In the genomic region with DNA sequence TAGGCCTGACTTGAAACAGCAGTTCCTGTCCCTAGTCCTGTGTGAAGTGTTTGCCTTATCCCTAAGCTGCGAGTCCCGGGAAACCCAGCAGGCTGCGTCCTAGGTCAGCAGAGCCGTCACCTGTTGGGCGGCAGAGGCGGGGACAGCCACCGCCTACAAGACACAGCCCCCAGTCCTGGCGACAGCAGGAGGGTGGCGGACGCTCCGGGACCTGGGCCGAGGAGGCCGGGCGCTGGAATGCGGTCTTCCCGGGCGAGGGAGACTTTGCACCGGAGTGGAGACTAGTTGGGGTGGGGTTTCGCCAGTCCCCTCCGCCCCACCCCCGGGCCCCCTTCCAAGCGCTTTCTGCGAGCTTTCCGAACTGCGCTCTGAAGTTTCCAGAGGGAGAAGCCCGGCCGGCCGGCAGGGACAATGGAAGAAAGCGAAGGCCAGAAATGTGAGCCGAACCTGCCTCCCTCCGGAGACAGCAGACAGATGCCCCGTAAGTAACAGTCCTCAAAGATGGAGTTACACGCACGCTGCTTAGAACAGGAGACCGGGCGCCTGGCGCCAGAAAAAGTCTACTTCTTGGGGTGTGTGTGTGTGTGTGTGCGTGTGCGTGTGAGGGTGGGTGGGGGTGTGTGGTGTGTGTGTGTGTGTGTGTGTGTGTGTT, we compare ENCODE assay signal across 8 mouse cellular contexts.
A peak's percentile ranks its signal among the peaks of the same experiment; 100 is the strongest.
DNase-seq lines count a peak whose midpoint lies in the region; ATAC-seq lines count a peak whose summit lies in the region.

No protein-coding gene starts in this region.

- peak; percentile 81 for ATAC-seq in forebrain, embryonic 12.5 days (ENCODE audit: low FRiP score)
- peak; percentile 83 for ATAC-seq in limb, embryonic 11.5 days (ENCODE audit: insufficient number of reproducible peaks, low FRiP score, low TSS enrichment, low read depth)
- peak; percentile 68 for ATAC-seq in midbrain, embryonic 14.5 days (ENCODE audit: low FRiP score, low TSS enrichment)

- H3K27me3 ChIP-seq in forebrain, embryonic 12.5 days: no peaks in the 10 kb centered on the region
- no peaks in the 10 kb centered on the region for H3K27me3 ChIP-seq in limb, embryonic 11.5 days (ENCODE audit: control insufficient read depth, insufficient read depth, low read length)
- peaks cover 21% of the 10 kb centered on the region; the same call in 1 of the 2 replicates for H3K27me3 ChIP-seq in midbrain, embryonic 14.5 days (ENCODE audit: control insufficient read depth, insufficient read depth, low read length)

- intact Hi-C loops in heart, postnatal 25 days (cut with DNase I): loop anchor here (2.0 to 10.0 kb wide), 3 partner anchors 95 to 255 kb away; no protein-coding TSS in a partner anchor

- under 1% methylated on average over 39 of the region's 39 CpGs for WGBS in forebrain, embryonic 12.5 days
- under 1% methylated on average over 39 of the region's 39 CpGs for WGBS in limb, embryonic 11.5 days
- WGBS in midbrain, embryonic 14.5 days: under 1% methylated on average over 39 of the region's 39 CpGs

- peak overlapping the region; percentile 71 for H3K9ac ChIP-seq in forebrain, embryonic 12.5 days
- H3K9ac ChIP-seq in limb, embryonic 11.5 days (ENCODE audit: low read length): peak overlapping the region; percentile 78
- peak overlapping the region; percentile 49; the same call in 1 of the 2 replicates for H3K9ac ChIP-seq in midbrain, embryonic 14.5 days (replicated peaks; ENCODE audit: low read length)

- peak overlapping the region; percentile 67 for H3K27ac ChIP-seq in forebrain, embryonic 12.5 days
- no peak overlapping the region for H3K27ac ChIP-seq in limb, embryonic 11.5 days (replicated peaks; ENCODE audit: low read depth, low read length)
- H3K27ac ChIP-seq in midbrain, embryonic 14.5 days (replicated peaks; ENCODE audit: low read depth, low read length): no peak overlapping the region

- peak overlapping the region; percentile 53 for H3K4me3 ChIP-seq in forebrain, embryonic 12.5 days (replicated peaks)
- peak overlapping the region; percentile 43 for H3K4me3 ChIP-seq in limb, embryonic 11.5 days (ENCODE audit: low read depth, low read length)
- H3K4me3 ChIP-seq in midbrain, embryonic 14.5 days (replicated peaks; ENCODE audit: low read depth, low read length): peak overlapping the region; percentile 39

- peak overlapping the region; percentile 90 for H3K4me2 ChIP-seq in forebrain, embryonic 12.5 days
- H3K4me2 ChIP-seq in limb, embryonic 11.5 days (ENCODE audit: low read depth, severe bottlenecking): peak overlapping the region; percentile 83
- H3K4me2 ChIP-seq in midbrain, embryonic 14.5 days (ENCODE audit: low read length): peak overlapping the region; percentile 89

- H3K36me3 ChIP-seq in forebrain, embryonic 12.5 days (replicated peaks): no peaks in the 10 kb centered on the region
- H3K36me3 ChIP-seq in limb, embryonic 11.5 days (ENCODE audit: control insufficient read depth, insufficient read depth, low read length): no peaks in the 10 kb centered on the region
- H3K36me3 ChIP-seq in midbrain, embryonic 14.5 days (ENCODE audit: control insufficient read depth, insufficient read depth, low read length): no peaks in the 10 kb centered on the region

- DNase-seq in 3134 (ENCODE audit: extremely low read depth, insufficient read length, low spot score) (peak; percentile 37), R1 (ENCODE audit: low read depth, low spot score) (peak; percentile 83)
- DNase-seq in heart, postnatal 25 days (ENCODE audit: low spot score): peak; percentile 60
- DNase-seq in limb, embryonic 11.5 days (ENCODE audit: low spot score): peak; percentile 80
- peak; percentile 64 for DNase-seq in midbrain, embryonic 14.5 days
- peak; percentile 70 for DNase-seq in urinary bladder, postnatal 14 days (ENCODE audit: low spot score)
- no peak for DNase-seq in cerebellum, adult 18-20 months

- H3K9me3 ChIP-seq in forebrain, embryonic 12.5 days: no peaks in the 10 kb centered on the region
- H3K9me3 ChIP-seq in limb, embryonic 11.5 days (ENCODE audit: control insufficient read depth, low read length): no peaks in the 10 kb centered on the region
- H3K9me3 ChIP-seq in midbrain, embryonic 14.5 days (ENCODE audit: control insufficient read depth, low read length): no peaks in the 10 kb centered on the region

- peaks cover 20% of the 10 kb centered on the region for H3K4me1 ChIP-seq in forebrain, embryonic 12.5 days
- H3K4me1 ChIP-seq in limb, embryonic 11.5 days (ENCODE audit: control insufficient read depth, insufficient read depth, low read length): no peaks in the 10 kb centered on the region
- peaks cover 17% of the 10 kb centered on the region for H3K4me1 ChIP-seq in midbrain, embryonic 14.5 days (ENCODE audit: control insufficient read depth, insufficient read depth, low read length)

Comparison
In these comparisons a context has a peak if more than half of its experiments do, and no peak if none do; other contexts are left out.
1. DNase-seq: peak in 3134 (single experiment), R1 (single experiment), heart, postnatal 25 days (single experiment), limb, embryonic 11.5 days (single experiment), midbrain, embryonic 14.5 days (single experiment) and urinary bladder, postnatal 14 days (single experiment); none in cerebellum, adult 18-20 months (0 of 2).
2. Peak in every context shown above with its lines, with median percentiles within 50 percentile points of each other: ATAC-seq, H3K4me2 ChIP-seq, H3K4me3 ChIP-seq and H3K9ac ChIP-seq.